Mouse (Mus musculus) bone marrow, adult 2 months (tissue): ENCODE measurements at regions not wholly inside any gene's neighbourhood (a gene's known extent, or its start where the extent isn't known, plus 50 kb on each side); places are given as distances from the start of the nearest gene placed in this dataset.

Source experiments
- CTCF ChIP-seq: fragments of 200-500 bp; IDR thresholded peaks from 2 replicates; pipeline ENCODE4 v1.5.1; 2011; ENCODE audit warnings: low read length, control low read depth; ENCODE audit not compliant: control insufficient read depth, insufficient read depth
- POLR2A ChIP-seq: fragments of 200-500 bp; IDR thresholded peaks from 2 replicates; pipeline ENCODE4 v1.6.1; 2011; ENCODE audit warnings: low read depth, mild to moderate bottlenecking, control low read depth, low read length, borderline replicate concordance; ENCODE audit not compliant: control insufficient read depth

DNA sequence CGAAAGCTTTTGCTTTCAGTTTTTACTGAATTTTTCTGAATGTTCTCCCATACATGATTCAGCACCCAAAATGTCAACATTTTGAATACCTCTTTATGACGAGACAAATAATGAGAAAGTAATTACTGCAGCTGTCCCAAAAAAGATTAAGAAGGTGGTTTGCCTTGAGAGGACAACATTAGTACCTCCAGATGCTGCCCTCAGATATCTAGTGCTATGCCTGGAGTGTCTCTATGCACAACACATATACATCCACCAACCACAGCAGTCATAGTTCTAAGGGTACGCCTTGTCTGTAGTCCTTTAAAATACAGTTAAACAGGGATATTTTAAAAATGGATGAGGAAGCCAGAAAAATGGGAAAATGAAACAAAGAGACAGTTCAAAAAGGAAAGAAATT is 81.1 kb upstream of the Gpc5 start:
- no peak for TF ChIP-seq CTCF
- no peak for TF ChIP-seq POLR2A
